Mouse (Mus musculus) small intestine, adult 2 months (tissue): Measurements from ENCODE around the gene Terf2ip.

Source experiments
- CTCF ChIP-seq: fragments of 200-500 bp; IDR thresholded peaks from 2 replicates; pipeline ENCODE4 v1.5.1; 2012; ENCODE audit warnings: low read depth, mild to moderate bottlenecking, control low read depth, inconsistent platforms, low read length, moderate library complexity, mixed read lengths; ENCODE audit not compliant: insufficient replicate concordance, insufficient read length; ENCODE audit errors: extremely low read depth
- POLR2A ChIP-seq: fragments of 200-500 bp; IDR thresholded peaks from 2 replicates; pipeline ENCODE4 v1.6.1; 2012; ENCODE audit warnings: low read depth, mild to moderate bottlenecking, control low read depth, inconsistent platforms, low read length, moderate library complexity

DNA sequence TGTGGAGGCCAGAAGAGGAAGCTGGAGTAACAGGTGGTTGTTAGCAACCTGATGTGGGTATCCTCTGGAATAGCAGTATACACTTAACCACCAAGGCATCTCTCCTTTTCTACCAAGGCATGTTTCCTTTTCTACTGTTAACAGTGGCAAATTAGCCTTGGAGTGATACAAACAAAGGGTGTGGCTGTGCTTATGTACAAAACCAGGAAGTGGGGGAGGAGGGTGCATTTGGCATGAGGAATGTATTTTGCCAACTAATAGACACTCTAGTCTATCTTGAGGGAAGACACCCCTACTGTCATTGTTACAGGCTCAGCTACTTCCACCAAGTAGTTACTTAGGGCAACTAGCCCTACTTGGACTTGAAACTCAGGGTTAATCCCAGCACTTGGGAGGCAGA lies 6.4 kb upstream of the Terf2ip start:
- TF ChIP-seq CTCF (no peak), POLR2A (no peak)
